34 mouse cellular contexts compared by ENCODE assay signal in the genomic region with DNA sequence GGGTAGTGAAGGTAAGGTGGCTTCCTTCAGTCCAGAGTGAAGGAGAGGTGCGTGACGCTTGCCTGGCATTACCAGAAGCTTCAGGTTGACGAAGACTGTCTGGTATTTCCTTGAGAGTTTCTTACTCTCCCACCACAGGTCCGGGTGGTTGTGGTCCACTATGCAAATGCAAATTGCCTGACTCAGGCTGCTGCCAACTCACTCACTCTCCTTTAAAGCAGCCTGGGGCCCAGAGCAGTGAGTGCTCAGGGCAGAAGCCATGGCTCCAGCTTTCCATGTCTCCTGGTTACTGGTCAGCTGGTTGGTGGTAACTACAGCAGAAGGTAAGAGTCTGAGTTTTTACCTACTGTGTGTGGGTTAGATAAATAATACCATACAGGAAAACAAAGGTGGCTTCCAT. TPM values are rescaled to one million over a fixed set of nuclear protein-coding genes. Genes with fewer than 3 reads are reported as not detected.
DNase-seq lines count a peak whose midpoint lies in the region; TF ChIP-seq lines count a peak whose summit lies in the region.
"Had no signal": no experiment of that assay in that cellular context is flagged by ENCODE, and none has a peak within 500 bp of the region (broad histone marks: within the 10 kb centered on the region; RNA-seq: fewer than 3 reads in every experiment).

A gene (plus strand): TSS at position 240 of the 400 bp plus-strand sequence.

- H3K9me3 ChIP-seq in CH12.LX (replicated peaks; ENCODE audit: low read length), result peaks cover 4% of the 10 kb centered on the region
- H3K9me3 ChIP-seq: embryonic facial prominence, embryonic 10.5 days; embryonic facial prominence, embryonic 13.5 days; forebrain, embryonic 12.5 days; forebrain, embryonic 15.5 days; G1E; heart, embryonic 12.5 days; heart, embryonic 15.5 days had no signal

- H3K79me2 ChIP-seq in CH12.LX (replicated peaks; ENCODE audit: control insufficient read depth, extremely low read depth, insufficient read depth, poor library complexity, severe bottlenecking), result no peaks in the 10 kb centered on the region

- TF ChIP-seq POLR2A in CH12.LX (IDR thresholded peaks at IDR 0.05; ENCODE audit: low read depth, low read length), result no peak

- peaks cover 15 to 48% of the 10 kb centered on the region in 2 experiments; a peak in 3 of 4 replicates for H3K4me1 ChIP-seq in CH12.LX (ENCODE audit: control insufficient read depth in 1 of 2, insufficient read depth in 2 of 2)
- H3K4me1 ChIP-seq: embryonic facial prominence, embryonic 10.5 days; embryonic facial prominence, embryonic 13.5 days; forebrain, embryonic 12.5 days; forebrain, embryonic 15.5 days; heart, embryonic 12.5 days; heart, embryonic 15.5 days had no signal

- TF ChIP-seq EP300 in CH12.LX (IDR thresholded peaks at IDR 0.05; ENCODE audit: low read length), result peak; percentile 47; the same call in 1 of the 2 replicates

- no peaks in the 10 kb centered on the region for H3K36me3 ChIP-seq in CH12.LX (replicated peaks in 1 of 2; ENCODE audit: control insufficient read depth in 1 of 2, insufficient read depth in 1 of 2, low read length in 1 of 2)
- no peaks in the 10 kb centered on the region for H3K36me3 ChIP-seq in splenic B cell, adult 2 months (ENCODE audit: control insufficient read depth, insufficient read depth, low read length, poor library complexity, severe bottlenecking)
- H3K36me3 ChIP-seq: embryonic facial prominence, embryonic 10.5 days; embryonic facial prominence, embryonic 13.5 days; forebrain, embryonic 12.5 days; forebrain, embryonic 15.5 days; G1E; heart, embryonic 12.5 days; heart, embryonic 15.5 days had no signal

- intact Hi-C loops in heart, postnatal 10 days (cut with DNase I), result no loop called here

- TF ChIP-seq CTCF in CH12.LX (conservative IDR thresholded peaks at IDR 0.05 in 1 of 2, IDR thresholded peaks at IDR 0.05 in 1 of 2; ENCODE audit: low read depth in 2 of 2, low read length in 2 of 2), result no peak

- peak; percentile 61 for DNase-seq in heart, adult 11 months
- no peak for DNase-seq in heart, postnatal 10 days
- DNase-seq in 3T3-L1 (ENCODE audit: low read depth, low spot score) (peak; percentile 22), CH12.LX (ENCODE audit: extremely low read depth) (peak; percentile 71), adipocyte (ENCODE audit: low spot score) (no peak)
- DNase-seq in splenic B cell, adult 2 months (ENCODE audit: low read depth, low spot score), result peak; percentile 39
- DNase-seq in neural tube, embryonic 10.5 days (ENCODE audit: extremely low spot score, low spot score), result no peak
- DNase-seq: adrenal gland, adult 8-10 months; adrenal gland, postnatal 25 days; cerebellum, adult 11-12 months; cerebellum, adult 8-10 months; cerebellum, postnatal 10 days; cerebellum, postnatal 36 days; embryo, embryonic 11 days; gastrocnemius, postnatal 25 days; heart, adult 2 months; heart, postnatal 14 days; heart, postnatal 4 days had no signal

- in situ Hi-C loops in CH12.LX (cut with MboI; ENCODE audit: low pct_ligation_motif_present, low pct_unique_long_range_greater_than_20kb, low sequenced_read_pairs), result no loop called here

- TF ChIP-seq RAD21 in CH12.LX (IDR thresholded peaks at IDR 0.05; ENCODE audit: low read depth, low read length), result no peak

- dilution Hi-C loops in CH12.LX (cut with MboI; ENCODE audit: extremely low pct_ligation_motif_present, extremely low pct_unique_long_range_greater_than_20kb, low sequenced_read_pairs), result no loop called here

- no peak within 1 kb of the TSS for H3K9ac ChIP-seq in CH12.LX (ENCODE audit: insufficient read depth, low read depth)
- H3K9ac ChIP-seq: embryonic facial prominence, embryonic 13.5 days; forebrain, embryonic 12.5 days; forebrain, embryonic 15.5 days; heart, embryonic 12.5 days; heart, embryonic 15.5 days; hindbrain, embryonic 14.5 days had no signal

- peak within 1 kb of the TSS; percentile 2; the same call in 1 of the 2 replicates for H3K4me2 ChIP-seq in CH12.LX (ENCODE audit: insufficient read depth, low read depth, poor library complexity, severe bottlenecking)
- H3K4me2 ChIP-seq: embryonic facial prominence, embryonic 13.5 days; forebrain, embryonic 12.5 days; forebrain, embryonic 15.5 days; heart, embryonic 12.5 days; heart, embryonic 15.5 days; hindbrain, embryonic 14.5 days had no signal

- no peak within 1 kb of the TSS for H3K27ac ChIP-seq in CH12.LX (ENCODE audit: insufficient read depth, low read depth)
- H3K27ac ChIP-seq: embryonic facial prominence, embryonic 10.5 days; embryonic facial prominence, embryonic 13.5 days; forebrain, embryonic 12.5 days; forebrain, embryonic 15.5 days; heart, adult 2 months; heart, embryonic 15.5 days; hindbrain, embryonic 14.5 days; hindbrain, postnatal 0 days had no signal

- no peak within 1 kb of the TSS for H3K4me3 ChIP-seq in CH12.LX (replicated peaks in 1 of 3; ENCODE audit: low read depth in 2 of 3, low read length in 2 of 3, poor library complexity in 1 of 3)
- H3K4me3 ChIP-seq: embryonic facial prominence, embryonic 10.5 days; embryonic facial prominence, embryonic 13.5 days; erythroblast, embryonic 14.5 days; forebrain, embryonic 12.5 days; forebrain, embryonic 15.5 days; heart, adult 2 months; heart, embryonic 12.5 days; heart, embryonic 15.5 days had no signal

- no peaks in the 10 kb centered on the region for H3K27me3 ChIP-seq in CH12.LX (replicated peaks)
- no peaks in the 10 kb centered on the region for H3K27me3 ChIP-seq in splenic B cell, adult 2 months (ENCODE audit: control insufficient read depth, insufficient read depth, low read length, poor library complexity, severe bottlenecking)
- H3K27me3 ChIP-seq: embryonic facial prominence, embryonic 13.5 days; forebrain, embryonic 12.5 days; forebrain, embryonic 15.5 days; heart, embryonic 12.5 days; heart, embryonic 15.5 days had no signal

TF ChIP-seq in CH12.LX, 34 proteins besides CTCF, POLR2A, EP300 and RAD21:
- TF ChIP-seq SMC3 (IDR thresholded peaks at IDR 0.05; ENCODE audit: low read depth, low read length), result no peak
- TF ChIP-seq MEF2A (IDR thresholded peaks at IDR 0.05; ENCODE audit: borderline replicate concordance, low read depth, low read length), result 0 out of 2 replicates have a peak, but pooled peaks have one; percentile 15
- TF ChIP-seq BHLHE40 (IDR thresholded peaks at IDR 0.05; ENCODE audit: low read depth, low read length), result peak; percentile 44; the same call in 1 of the 2 replicates
- TF ChIP-seq ELF1 (IDR thresholded peaks at IDR 0.05; ENCODE audit: low read depth, low read length), result peak; percentile 23; the same call in 1 of the 2 replicates
- TF ChIP-seq PAX5 (IDR thresholded peaks at IDR 0.05; ENCODE audit: low read length), result no peak
- 0 out of 2 replicates have a peak, but pooled peaks have one; percentile 20 for TF ChIP-seq SIN3A (IDR thresholded peaks at IDR 0.05; ENCODE audit: low read length)
- peak; percentile 37 for TF ChIP-seq ETS1 (conservative IDR thresholded peaks at IDR 0.05; ENCODE audit: low read depth, low read length)
- TF ChIP-seq IRF4 (IDR thresholded peaks at IDR 0.05; ENCODE audit: low read depth, low read length), result 0 out of 2 replicates have a peak, but pooled peaks have one; percentile 36
- TF ChIP-seq RCOR1 (conservative IDR thresholded peaks at IDR 0.05; ENCODE audit: low read depth, low read length), result no peak
- TF ChIP-seq CHD1 (IDR thresholded peaks at IDR 0.05; ENCODE audit: low read depth, low read length), result no peak
- TF ChIP-seq JUND (conservative IDR thresholded peaks at IDR 0.05; ENCODE audit: low read depth, low read length), result no peak
- no peak for TF ChIP-seq HCFC1 (IDR thresholded peaks at IDR 0.05; ENCODE audit: low read depth, low read length)
TF ChIP-seq in CH12.LX: peak in this region for 6.

RNA-seq across cellular contexts. Expression of the gene that starts here (rescaled TPM):
- total RNA-seq in heart, postnatal 10 days (2021), result not detected
- total RNA-seq in CH12.LX (2012; rRNA removed) (0.25 and 0.38 TPM in 2 replicates), CH12.LX (2014; rRNA removed) (1.7 and 2.2 TPM in 2 replicates)
- 1.9 and 3.3 TPM in 2 replicates for polyA plus RNA-seq in CH12.LX (2012; ENCODE audit: insufficient read length, low read depth)
- total RNA-seq: adrenal gland, adult 8-10 months; adrenal gland, postnatal 25 days; gastrocnemius, adult 8-10 months; gastrocnemius, postnatal 25 days; heart, adult 2 months; heart, postnatal 14 days; heart, postnatal 4 days; hindbrain, postnatal 0 days had no signal
- polyA plus RNA-seq: brain, embryonic 14.5 days; cortical plate, adult 2 months; embryonic facial prominence, embryonic 10.5 days; embryonic facial prominence, embryonic 13.5 days; erythroblast, embryonic 14.5 days; forebrain, embryonic 12.5 days; forebrain, embryonic 15.5 days; G1E; gonadal fat pad, adult 2 months; heart, adult 2 months; heart, embryonic 12.5 days; heart, embryonic 15.5 days; hindbrain, embryonic 11.5 days; hindbrain, embryonic 14.5 days; inflammation-experienced regulatory T-cells, adult 6 months had no signal

Comparison
In these comparisons a context has a peak if more than half of its experiments do, and no peak if none do; other contexts are left out.
1. DNase-seq: peak in heart, adult 11 months (single experiment), 3T3-L1 (single experiment), CH12.LX (single experiment) and splenic B cell, adult 2 months (single experiment); none in heart, postnatal 10 days (0 of 2), neural tube, embryonic 10.5 days (single experiment) and adipocyte (single experiment).